Mouse (Mus musculus): Measurements from ENCODE around the gene Vpreb2. TPM values are rescaled to one million over a fixed set of nuclear protein-coding genes. Genes with fewer than 3 reads are reported as not detected.

The Vpreb2 gene
- total RNA-seq (2023), result not detected in 4 replicates

GRCm38 (mm10) chr16:17980128-17980527 lies at the start of gene Vpreb2:
TSS of gene Vpreb2 (plus strand) at chr16:17980428.

Other genes with a start within 250 kb of the Vpreb2 start
- gene Med15, start 247.5 kb upstream of the Vpreb2 start, total RNA-seq (2023), result 129 to 145 TPM (median 134 TPM) in 4 replicates
- gene Klhl22, start 220.8 kb upstream of the Vpreb2 start, total RNA-seq (2023), result 10.8 to 21.1 TPM (median 15.3 TPM) in 4 replicates
- gene Scarf2, start 183.1 kb upstream of the Vpreb2 start, total RNA-seq (2023), result 0.20 TPM in 1 of 4 replicates, not detected in the others
- not detected in 4 replicates for gene B830017H08Rik, start 147.3 kb upstream of the Vpreb2 start, total RNA-seq (2023)
- gene Car15, start 142.1 kb upstream of the Vpreb2 start, total RNA-seq (2023), result 9.8 to 15.2 TPM (median 12.4 TPM) in 4 replicates
- gene Gm20518, start 88.8 kb upstream of the Vpreb2 start, total RNA-seq (2023), result 2.4 to 4.3 TPM (median 3.3 TPM) in 4 replicates
- gene Tssk1, start 86.2 kb upstream of the Vpreb2 start, total RNA-seq (2023), result not detected in 4 replicates
- 56.8 to 69.7 TPM (median 66.1 TPM) in 4 replicates for gene Dgcr2, start 81.9 kb upstream of the Vpreb2 start, total RNA-seq (2023)
- gene Tssk2, start 81.8 kb upstream of the Vpreb2 start, total RNA-seq (2023), result not detected in 4 replicates
- gene Ess2, start 69.1 kb upstream of the Vpreb2 start, total RNA-seq (2023), result 58.2 to 66.8 TPM (median 59.7 TPM) in 4 replicates
- gene Gsc2, start 65.4 kb upstream of the Vpreb2 start, total RNA-seq (2023), result not detected in 4 replicates
- gene Slc25a1, start 52.2 kb upstream of the Vpreb2 start, total RNA-seq (2023), result 26.2 to 31.2 TPM (median 28.5 TPM) in 4 replicates
- gene Dgcr6, start 72.4 kb downstream of the Vpreb2 start, total RNA-seq (2023), result 19.8 to 24.5 TPM (median 22.1 TPM) in 4 replicates
- 8.8 to 15.6 TPM (median 12.1 TPM) in 4 replicates for gene Prodh, start 109.8 kb downstream of the Vpreb2 start, total RNA-seq (2023)
- gene Rtn4r, start 147.2 kb downstream of the Vpreb2 start, total RNA-seq (2023), result not detected in 4 replicates
- gene Ccdc188, start 237.5 kb downstream of the Vpreb2 start, total RNA-seq (2023), result not detected in 4 replicates